Mouse (Mus musculus): ENCODE results near the gene Raver1.

Gene Raver1

GRCm38 (mm10) chr9:21091707-21092320, at the start of gene Raver1, which contains the start of gene Gm38431:
TSS of gene Raver1 (minus strand) at chr9:21092008.
TSS of gene Gm38431 (minus strand) at chr9:21091997.
- DNase-seq, result peak; percentile 99

DNA sequence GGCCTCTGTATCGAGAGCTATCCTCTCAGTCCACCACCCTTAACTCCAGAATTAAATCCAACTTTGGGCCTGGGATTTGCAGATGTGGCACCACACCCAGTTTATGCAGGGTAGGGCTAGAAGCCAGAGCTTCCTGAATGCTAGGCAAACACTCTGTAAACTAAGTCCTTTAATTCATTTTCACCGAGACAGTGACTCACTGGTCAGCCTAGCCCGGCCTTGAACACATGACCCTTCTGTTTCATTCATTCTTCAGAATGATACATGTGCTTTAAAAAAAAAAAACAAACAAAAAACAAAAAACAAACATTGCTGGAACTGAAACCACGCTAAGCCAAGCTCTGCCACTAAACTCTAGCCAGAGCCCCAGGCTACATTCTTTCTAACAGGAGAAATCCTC, 46.6 kb upstream of the Raver1 start:
- no peak for DNase-seq

GRCm38 (mm10) chr9:21137229-21137628, 45.4 kb upstream of the Raver1 start:
- DNase-seq, result no peak

DNA sequence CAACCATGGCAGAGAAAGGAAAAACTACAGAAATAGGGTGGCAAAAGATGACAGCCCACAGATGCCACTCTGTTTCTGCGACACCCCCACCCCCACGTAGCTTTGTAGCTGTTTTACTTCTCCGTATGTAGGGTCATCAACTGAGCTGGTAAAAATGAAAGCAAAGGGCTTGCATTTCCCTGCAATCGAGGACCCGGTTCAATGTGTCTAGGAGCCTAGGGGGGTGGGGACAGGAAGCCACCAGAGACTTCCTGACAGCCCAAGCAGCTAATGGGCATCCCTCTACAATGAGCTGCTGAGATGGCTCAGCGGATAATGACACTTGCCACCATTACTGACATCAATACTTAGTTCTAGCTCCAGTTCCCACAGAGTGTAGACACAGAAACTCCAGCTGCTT, 44.6 kb upstream of the Raver1 start:
- DNase-seq, result no peak

DNA sequence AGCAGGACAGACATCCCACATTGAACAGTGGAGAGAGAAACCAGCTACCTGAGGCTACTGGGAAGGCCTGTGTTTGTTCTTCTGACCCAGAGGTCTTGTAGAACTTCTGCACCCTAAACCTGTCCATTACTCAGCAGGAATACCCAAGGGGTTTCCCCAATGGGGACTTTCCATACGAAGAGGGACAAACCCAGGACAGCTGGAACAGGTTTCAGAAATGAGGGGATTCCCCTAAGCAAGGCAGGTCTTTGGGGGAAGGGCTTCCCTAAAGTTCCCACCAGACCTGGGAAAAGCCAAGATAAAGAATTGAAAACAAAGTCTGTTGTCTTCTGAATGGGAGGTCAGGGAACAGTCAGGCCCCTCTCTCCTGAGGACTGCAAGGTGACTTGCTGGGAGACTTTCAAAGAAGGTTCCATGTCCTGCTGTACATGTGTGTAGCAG, 44.2 kb upstream of the Raver1 start:
- no peak for DNase-seq

GRCm38 (mm10) chr9:21135329-21135890, 43.6 kb upstream of the Raver1 start:
- no peak for DNase-seq

DNA sequence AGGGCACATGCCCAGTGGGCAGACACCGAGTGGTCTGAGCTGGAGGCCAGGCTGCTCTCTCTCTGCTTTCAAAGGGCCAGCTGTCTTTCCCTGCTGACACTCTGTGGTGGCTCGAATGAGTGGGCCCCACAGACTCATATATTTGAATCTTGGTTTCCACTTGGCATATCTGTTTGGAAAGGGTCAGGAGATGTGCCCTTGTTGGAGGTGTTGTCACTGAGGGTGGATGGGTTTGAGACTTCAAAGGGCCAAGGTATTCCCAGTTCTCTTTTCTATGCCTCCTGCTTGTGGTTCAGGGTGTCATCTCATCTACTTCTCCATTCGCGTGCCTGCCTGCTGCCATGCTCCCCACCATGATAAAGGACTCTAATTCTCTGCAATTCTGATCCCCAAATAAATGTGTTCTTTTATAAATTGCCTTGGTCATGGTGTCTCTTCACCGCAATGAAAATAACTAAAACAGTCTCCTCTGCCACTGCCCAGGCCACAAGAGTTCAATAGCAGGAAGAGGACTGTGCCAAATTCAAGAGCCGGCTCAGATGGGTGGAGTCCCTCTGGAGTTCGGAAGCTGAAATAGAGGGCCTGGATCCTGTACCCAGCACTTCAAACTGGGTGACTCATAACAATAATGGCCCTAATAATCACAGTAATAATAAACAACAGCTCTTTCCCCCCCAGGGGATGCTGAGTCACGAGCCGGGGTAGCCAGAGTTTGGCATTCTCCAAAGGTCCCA, 43.0 kb upstream of the Raver1 start:
- no peak for DNase-seq

DNA sequence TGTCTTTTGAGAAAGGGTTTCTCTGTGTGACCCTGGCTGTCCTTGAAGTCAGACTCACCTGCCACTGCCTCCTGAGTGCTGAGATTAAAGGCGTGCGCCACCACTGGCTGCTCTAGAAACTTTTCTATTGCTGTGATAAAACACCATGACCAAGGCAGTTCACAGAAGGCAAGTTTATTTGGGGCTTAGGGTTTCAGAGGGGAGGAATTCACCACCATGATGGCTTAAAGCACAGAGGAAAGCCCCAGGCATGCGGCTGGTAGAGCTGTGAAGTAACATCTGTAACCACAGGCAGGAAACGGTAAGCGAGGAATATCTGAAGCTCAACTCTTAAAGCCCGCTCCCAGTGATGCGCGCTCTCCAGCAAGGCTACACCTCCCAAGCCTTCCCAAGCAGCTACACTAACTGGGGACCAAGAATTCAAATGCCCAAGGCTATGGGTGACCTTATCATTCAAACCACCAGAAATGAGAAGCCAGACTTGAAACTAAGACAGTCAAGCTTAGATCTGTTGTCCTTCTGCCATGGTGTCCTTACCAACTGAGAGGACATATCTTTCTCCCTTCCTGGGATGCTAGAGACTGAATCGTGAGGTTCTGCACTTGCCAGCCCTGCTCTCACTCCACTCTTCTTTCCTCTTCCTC, 41.4 kb upstream of the Raver1 start:
- DNase-seq, result no peak

DNA sequence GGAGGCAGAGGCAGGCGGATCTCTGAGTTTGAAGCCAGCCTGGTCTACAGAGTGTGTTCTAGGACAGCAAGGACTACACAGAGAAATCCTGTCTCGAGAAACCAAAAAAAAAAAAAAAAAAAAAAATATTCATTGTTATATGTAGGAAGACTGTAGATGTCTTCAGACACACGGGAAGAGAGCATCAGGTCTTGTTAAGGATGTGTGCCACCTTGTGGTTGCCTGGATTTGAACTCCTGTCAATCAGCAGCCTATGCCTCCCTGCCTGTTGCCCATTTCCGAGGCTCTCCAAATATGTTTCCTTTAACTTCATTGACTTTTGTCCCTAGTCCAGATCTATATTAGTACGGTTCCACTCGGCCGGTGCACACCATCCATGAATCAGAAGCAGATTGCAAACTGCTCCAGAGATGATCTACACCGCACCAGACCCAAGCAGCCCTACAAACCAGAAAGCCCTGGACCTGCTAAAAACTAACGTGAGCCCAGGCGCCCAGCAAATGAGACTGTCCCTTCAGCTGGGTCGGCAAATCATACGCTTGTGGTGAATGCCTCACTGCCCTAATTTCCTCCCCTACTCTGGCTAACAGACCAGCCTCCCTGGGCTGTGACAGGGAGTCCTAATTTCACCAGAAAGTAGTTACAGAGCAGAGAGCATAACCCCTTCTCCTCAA, 40.4 kb upstream of the Raver1 start:
- no peak for DNase-seq

- peak; percentile 98 for DNase-seq
These were observed 39.5 kb upstream of the Raver1 start, which contains the start of gene Tyk2 for GRCm38 (mm10) chr9:21131059-21131956. TSS of gene Tyk2 (minus strand) at chr9:21131243.

DNA sequence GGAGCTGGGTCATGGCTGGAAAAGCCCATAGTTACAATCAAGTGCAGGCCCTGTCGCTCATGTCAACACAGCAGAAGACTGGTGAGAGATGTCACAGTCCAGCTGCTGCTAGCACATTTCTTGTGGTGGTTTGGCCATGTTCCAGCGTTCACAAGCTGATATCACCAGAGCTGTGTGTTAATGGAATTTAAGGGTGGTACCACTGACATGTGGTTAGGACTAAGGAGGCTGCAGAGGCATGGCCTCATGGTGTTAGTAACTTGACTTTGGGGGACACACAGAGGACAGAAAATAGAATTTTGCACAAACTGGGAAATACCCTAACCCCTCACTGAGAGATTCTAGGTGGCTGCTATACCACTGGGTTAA, 34.4 kb upstream of the Raver1 start:
- DNase-seq, result no peak

DNA sequence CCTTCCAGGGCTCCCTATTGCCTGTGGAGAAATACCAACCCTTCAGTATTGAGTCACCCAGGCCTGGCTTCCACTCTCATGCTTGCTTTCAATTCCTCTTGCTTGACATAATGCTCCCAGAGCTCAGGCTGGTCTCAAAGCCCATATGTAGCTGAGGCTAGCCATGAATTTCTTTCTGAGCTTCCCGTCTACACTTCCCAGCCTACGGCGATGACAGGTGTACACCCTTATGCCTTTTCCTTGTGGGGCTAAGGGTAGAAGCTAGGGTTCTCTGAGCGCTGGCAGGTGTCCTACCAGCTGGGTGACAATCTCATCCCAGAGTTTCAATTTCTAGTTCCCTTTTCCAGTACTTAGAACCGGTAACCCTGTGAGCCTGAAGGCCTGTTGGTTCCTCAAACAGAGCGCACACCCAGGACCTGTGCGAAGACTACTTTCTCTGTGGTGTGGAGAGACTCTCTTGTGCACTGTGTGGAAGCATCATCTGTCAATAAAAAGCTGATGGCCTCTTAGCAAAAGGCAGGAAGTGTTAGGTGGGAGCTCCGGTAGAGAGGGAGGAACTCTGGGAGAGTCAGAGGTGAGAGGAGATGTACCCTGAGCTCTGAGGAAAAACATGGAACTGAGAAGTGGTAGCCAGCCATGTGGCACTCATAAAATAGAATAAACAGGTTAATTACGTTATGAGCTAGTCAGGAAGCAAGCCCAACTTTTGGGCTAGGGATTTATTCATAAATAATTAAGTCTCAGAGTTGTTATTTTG, 33.9 kb upstream of the Raver1 start:
- no peak for DNase-seq

GRCm38 (mm10) chr9:21124837-21125236, 33.0 kb upstream of the Raver1 start:
- no peak for DNase-seq

DNA sequence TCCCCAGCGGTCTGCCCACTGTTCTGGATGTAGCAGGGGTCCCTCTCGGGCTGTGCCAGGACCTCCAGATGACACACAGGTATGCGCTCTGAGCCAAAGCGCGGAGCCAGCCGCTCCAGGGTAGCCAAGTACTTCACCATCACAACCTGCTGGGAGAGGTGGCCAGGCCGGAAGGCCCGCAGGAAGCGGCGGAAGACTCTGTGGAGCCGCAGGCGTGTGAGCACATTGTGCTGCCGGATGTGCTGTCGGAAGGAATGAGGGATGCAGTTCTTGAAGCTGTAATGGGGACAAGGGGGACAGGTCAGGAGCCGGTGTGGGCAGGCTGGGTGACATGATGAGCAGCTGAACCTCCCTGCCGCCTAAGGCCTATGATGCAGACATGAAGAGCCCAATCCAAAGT, 29.7 kb upstream of the Raver1 start:
- DNase-seq, result no peak

DNA sequence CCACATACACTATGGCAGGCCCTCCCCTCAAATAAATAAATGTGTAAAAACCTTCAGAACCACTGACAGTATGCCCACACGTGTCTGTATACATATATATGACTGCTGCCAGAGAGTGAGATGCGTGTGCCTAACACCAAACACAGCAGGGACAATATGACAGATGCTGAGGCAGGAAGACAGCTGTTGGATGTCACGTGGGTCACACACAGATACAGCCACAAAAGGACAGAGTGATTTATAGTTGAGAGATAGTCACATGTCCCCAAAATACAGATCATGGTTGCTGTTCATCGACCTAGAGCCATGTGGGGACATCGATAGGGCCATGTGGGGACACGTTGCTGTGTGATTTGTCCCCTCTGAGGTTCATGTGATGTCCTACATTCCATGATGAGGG, 25.3 kb upstream of the Raver1 start:
- DNase-seq, result no peak

- no peak for DNase-seq
These were observed 23.3 kb upstream of the Raver1 start for GRCm38 (mm10) chr9:21115105-21115504.

GRCm38 (mm10) chr9:21114190-21114589, 22.4 kb upstream of the Raver1 start:
- DNase-seq, result no peak

DNA sequence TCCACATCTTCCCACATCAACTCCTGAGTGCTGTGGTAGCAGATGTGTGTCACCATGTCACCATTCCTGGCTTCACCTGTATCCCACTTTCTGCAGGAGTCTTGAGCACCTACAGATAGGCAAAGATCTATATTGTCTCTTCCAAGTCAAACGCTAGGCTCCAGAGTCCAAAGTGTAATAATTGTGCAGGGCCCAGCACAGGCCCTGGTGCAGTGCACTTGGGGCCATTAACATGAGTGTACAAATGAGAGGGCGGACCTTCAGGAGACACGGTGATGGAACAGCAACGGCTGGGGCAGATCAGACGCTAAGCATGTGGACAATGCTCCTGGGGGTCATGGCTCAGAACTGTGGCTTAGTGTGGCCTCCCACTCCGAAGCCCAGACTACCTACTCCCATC, 21.9 kb upstream of the Raver1 start:
- no peak for DNase-seq

DNA sequence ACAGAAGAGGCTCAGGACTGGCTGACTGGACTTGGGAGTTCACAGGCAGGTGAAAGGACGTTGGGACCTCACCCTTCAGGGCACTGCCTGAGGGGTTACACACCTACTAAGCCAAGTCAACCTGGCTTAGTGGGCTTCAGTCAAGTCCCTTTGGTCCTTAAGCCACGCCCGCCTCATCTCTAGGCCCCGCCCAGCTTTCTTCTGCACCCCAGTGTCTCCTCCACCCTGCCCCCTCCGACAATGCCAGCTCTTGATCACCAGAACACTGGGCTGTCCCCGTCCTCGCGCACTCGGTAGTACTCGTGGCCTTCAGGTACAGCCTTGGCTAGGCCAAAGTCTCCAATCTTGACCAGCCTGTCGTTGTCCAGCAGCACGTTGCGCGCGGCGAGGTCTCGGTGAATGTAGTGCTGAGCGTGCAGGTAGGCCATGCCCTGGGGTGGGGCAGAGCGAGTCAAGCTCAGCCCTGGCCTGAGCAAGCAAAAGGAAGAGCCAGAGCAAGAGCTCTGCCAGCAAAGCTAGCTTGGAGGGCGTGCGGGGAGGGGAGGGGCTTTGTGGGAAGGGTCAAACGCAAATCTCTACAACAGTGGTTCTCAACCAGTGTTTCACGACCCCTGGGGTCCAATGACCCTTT, 15.9 kb upstream of the Raver1 start:
- no peak for DNase-seq

- peak; percentile 40 for DNase-seq
These were observed 14.2 kb upstream of the Raver1 start for GRCm38 (mm10) chr9:21105760-21106564.
